Mouse (Mus musculus) limb, embryonic 10.5 days (tissue): ENCODE measurements around the gene Atp8a2. TPM values are rescaled to one million over a fixed set of nuclear protein-coding genes. Genes with fewer than 3 reads are reported as not detected.
A peak's percentile ranks its signal among the peaks of the same experiment; 100 is the strongest.

Experiments
- DNase-seq: peaks from one replicate; pipeline ENCODE4 v3.0.0-alpha.2; 2017; ENCODE audit warnings: low spot score
- H3K27ac ChIP-seq: fragments of 300-500 bp; sonication (generic); 2 replicates; pipeline ENCODE4 v1.5.1; 2016; ENCODE audit warnings: mild to moderate bottlenecking
- H3K27me3 ChIP-seq: fragments of 300-500 bp; sonication (generic); 2 replicates; pipeline ENCODE4 v1.6.1; 2016; ENCODE audit warnings: low read depth, mild to moderate bottlenecking; ENCODE audit not compliant: poor library complexity, severe bottlenecking
- H3K36me3 ChIP-seq: fragments of 300-500 bp; sonication (generic); 2 replicates; pipeline ENCODE4 v1.6.1; 2016; ENCODE audit warnings: mild to moderate bottlenecking, moderate library complexity
- H3K4me1 ChIP-seq: fragments of 300-500 bp; sonication (generic); 2 replicates; pipeline ENCODE4 v1.6.1; 2016
- H3K4me3 ChIP-seq: fragments of 300-500 bp; sonication (generic); 2 replicates; pipeline ENCODE4 v1.5.1; 2016; ENCODE audit warnings: mild to moderate bottlenecking, moderate library complexity
- H3K9me3 ChIP-seq: fragments of 300-500 bp; sonication (generic); replicated peaks from 2 replicates; pipeline ENCODE4 v1.6.1; 2016; ENCODE audit warnings: mild to moderate bottlenecking
- WGBS: fragments of 180-500 bp; shearing (Covaris S2); methylation state at CpG from one replicate; pipeline ENCODE4 v1.1.7; 2016; 5-methylcytosine and 5-hydroxymethylcytosine counted together
- microRNA counts: library from miRNA; unstranded; fragments of <30 nt; microRNA quantifications from one replicate; lab custom pipeline; 2017
- microRNA-seq: library from miRNA; unstranded; fragments of <30 nt; microRNA quantifications from one replicate; pipeline ENCODE4, GENCODE M21; 2017
- polyA plus RNA-seq: library from polyadenylated mRNA; unstranded; fragments of >200 nt; fragmentation: Nextera tagmentation; extraction: Ambion mirVana; gene quantifications from 2 replicates; pipeline ENCODE4 v1.2.1, GENCODE M21; 2016

The Atp8a2 gene
- polyA plus RNA-seq, 1 experiment from 2014 or later: 2.8 TPM

- 92% methylated on average over 3 of the region's 3 CpGs for WGBS
- no peak for DNase-seq
- H3K4me1 ChIP-seq: peaks cover 9% of the 10 kb centered on the region
- H3K27me3 ChIP-seq: no peaks in the 10 kb centered on the region
- no peaks in the 10 kb centered on the region for H3K9me3 ChIP-seq
- H3K4me3 ChIP-seq: no peak overlapping the region
- peaks cover 49% of the 10 kb centered on the region for H3K36me3 ChIP-seq
- H3K27ac ChIP-seq: no peak overlapping the region
Measured at GRCm38 (mm10) chr14:59592593-59592992, 604.4 kb downstream of the Atp8a2 start.

GRCm38 (mm10) chr14:59591901-59592300, 605.1 kb downstream of the Atp8a2 start:
- Histone ChIP-seq H3K9me3 (no peaks in the 10 kb centered on the region), H3K27ac (no peak overlapping the region), H3K4me3 (no peak overlapping the region), H3K4me1 (peaks cover 4% of the 10 kb centered on the region; the same call in 1 of the 2 replicates), H3K27me3 (no peaks in the 10 kb centered on the region), H3K36me3 (peaks cover 51% of the 10 kb centered on the region)
- DNase-seq: no peak
- 86% methylated on average over 8 of the region's 8 CpGs for WGBS

GRCm38 (mm10) chr14:59590614-59591013, 606.4 kb downstream of the Atp8a2 start:
- WGBS: 78% methylated on average over 1 of the region's 1 CpGs
- peaks cover 64% of the 10 kb centered on the region for H3K36me3 ChIP-seq

More at GRCm38 (mm10) chr14:59590614-59591013, 606.4 kb downstream of the Atp8a2 start:
- no peak for DNase-seq
- Histone ChIP-seq H3K4me1 (no peaks in the 10 kb centered on the region), H3K9me3 (no peaks in the 10 kb centered on the region), H3K4me3 (no peak overlapping the region), H3K27ac (no peak overlapping the region), H3K27me3 (no peaks in the 10 kb centered on the region)

MicroRNA genes within 50 kb of the gene (microRNA counts, 519-probe panel; counts per million panel counts)
- 684 counts per million, percentile 72 among the panel's probes with 10 or more counts for microRNA mmu-miR-719 (lab: Ali Mortazavi, UCI)

Small RNAs within 50 kb of the gene (microRNA-seq; reads per million reads assigned to microRNA genes)
- gene Mir719: not detected

Other genes with a start within 250 kb of the Atp8a2 start
- not detected in 2 replicates for gene Nupl1, start 54.3 kb upstream of the Atp8a2 start, polyA plus RNA-seq
- 53.6 and 60.0 TPM in 2 replicates for gene Gm49336, start 54.3 kb upstream of the Atp8a2 start, polyA plus RNA-seq
- gene Mtmr6, start 68.0 kb upstream of the Atp8a2 start, polyA plus RNA-seq: 16.7 and 20.9 TPM in 2 replicates
- gene Amer2, start 176.1 kb upstream of the Atp8a2 start, polyA plus RNA-seq: 3.0 and 3.4 TPM in 2 replicates